Mouse (Mus musculus) stomach, postnatal 0 days (tissue): ENCODE data around the gene Slit3.

Experiments used
- CTCF ChIP-seq: IDR thresholded peaks from 2 replicates; pipeline ENCODE4 v1.5.1; 2016; ENCODE audit warnings: antibody characterized with exemption, low read depth, mild to moderate bottlenecking, moderate library complexity
- EP300 ChIP-seq: optimal IDR thresholded peaks from 2 replicates; pipeline ENCODE3; 2016; ENCODE audit warnings: antibody characterized with exemption

DNA sequence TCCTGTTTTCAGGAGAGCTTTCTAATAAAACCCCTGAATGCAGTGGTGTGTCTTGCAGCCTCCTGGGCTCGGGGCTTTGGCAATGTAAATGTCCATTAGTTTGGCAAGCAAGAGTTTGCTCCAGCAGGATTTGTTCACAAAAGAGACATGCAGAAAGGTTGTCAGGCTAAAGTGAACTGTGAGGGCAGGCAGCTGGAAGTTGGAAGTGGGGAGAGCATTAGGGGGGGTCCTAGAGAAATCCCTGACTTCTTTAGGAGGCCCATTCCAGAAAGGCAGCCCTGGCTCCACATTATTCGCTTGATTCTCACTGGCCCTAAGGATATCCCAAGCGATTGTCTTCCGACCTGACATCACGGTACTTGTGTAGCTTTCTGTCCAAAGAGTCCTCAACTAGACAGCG, 285.5 kb downstream of the Slit3 start:
- TF ChIP-seq CTCF: no peak
- TF ChIP-seq EP300: no peak
